Mouse (Mus musculus) liver, embryonic 13.5 days (tissue): ENCODE results near the gene Vinac1. TPM values are rescaled to one million over a fixed set of nuclear protein-coding genes. Genes with fewer than 3 reads are reported as not detected.

Experiments used
- polyA plus RNA-seq: library from polyadenylated mRNA; unstranded; fragments of >200 nt; fragmentation: Nextera tagmentation; extraction: Ambion mirVana; gene quantifications from 2 replicates; pipeline ENCODE4 v1.2.1, GENCODE M21; 2015

Vinac1 gene
- polyA plus RNA-seq, 1 experiment from 2014 or later: not detected

Other genes starting within 250 kb of the Vinac1 start
- 8.4 and 10.0 TPM in 2 replicates for gene Tmem87b, start 230.1 kb downstream of the Vinac1 start, polyA plus RNA-seq
- gene Fbln7, start 185.2 kb downstream of the Vinac1 start, polyA plus RNA-seq: 0.45 and 0.54 TPM in 2 replicates
- 4.2 and 4.5 TPM in 2 replicates for gene Zc3h8, start 104.1 kb downstream of the Vinac1 start, polyA plus RNA-seq
- 0.71 and 0.85 TPM in 2 replicates for gene Zc3h6, start 80.8 kb downstream of the Vinac1 start, polyA plus RNA-seq
- 3.7 and 3.8 TPM in 2 replicates for gene Gm10762, start 80.4 kb downstream of the Vinac1 start, polyA plus RNA-seq
- 2.1 and 2.2 TPM in 2 replicates for gene Ttl, start 17.8 kb upstream of the Vinac1 start, polyA plus RNA-seq
- 21.6 and 24.6 TPM in 2 replicates for gene Polr1b, start 52.8 kb upstream of the Vinac1 start, polyA plus RNA-seq
- 9.6 and 10.9 TPM in 2 replicates for gene Chchd5, start 81.5 kb upstream of the Vinac1 start, polyA plus RNA-seq
- 48.6 and 55.8 TPM in 2 replicates for gene Slc20a1, start 150.6 kb upstream of the Vinac1 start, polyA plus RNA-seq
- gene Ckap2l, start 249.0 kb upstream of the Vinac1 start, polyA plus RNA-seq: 22.5 and 36.2 TPM in 2 replicates